Mouse (Mus musculus) liver, adult 2 months (tissue): ENCODE measurements at regions not wholly inside any gene's neighbourhood (a gene's known extent, or its start where the extent isn't known, plus 50 kb on each side); places are given as distances from the start of the nearest gene placed in this dataset.
A peak's percentile ranks its signal among the peaks of the same experiment; 100 is the strongest.

Experiments
- DNase-seq: peaks from one replicate; pipeline ENCODE4 v3.0.0-alpha.2; 2011; ENCODE audit warnings: low read depth, low spot score; ENCODE audit errors: extremely low read depth
- H3K27ac ChIP-seq: fragments of 200-500 bp; replicated peaks from 2 replicates; pipeline ENCODE4 v1.5.1; 2012; ENCODE audit warnings: low read depth, mild to moderate bottlenecking, control low read depth, inconsistent platforms, low read length; ENCODE audit not compliant: insufficient read depth
- H3K27me3 ChIP-seq: fragments of 200-500 bp; 2 replicates; pipeline ENCODE4 v1.6.1; 2012; ENCODE audit warnings: mild to moderate bottlenecking, moderate library complexity, low read length, inconsistent platforms; ENCODE audit not compliant: control insufficient read depth, insufficient read depth
- H3K36me3 ChIP-seq: fragments of 200-500 bp; 2 replicates; pipeline ENCODE4 v1.6.1; 2012; ENCODE audit warnings: low read length, inconsistent platforms; ENCODE audit not compliant: control insufficient read depth, insufficient read depth
- H3K4me1 ChIP-seq: fragments of 200-500 bp; 2 replicates; pipeline ENCODE4 v1.6.1; 2011; ENCODE audit warnings: low read length; ENCODE audit not compliant: control insufficient read depth, insufficient read depth
- H3K4me3 ChIP-seq: fragments of 200-500 bp; 2 replicates; pipeline ENCODE4 v1.5.1; 2011; ENCODE audit warnings: low read depth, mild to moderate bottlenecking, control low read depth, low read length, moderate library complexity; ENCODE audit not compliant: insufficient read depth
- H3K79me2 ChIP-seq: fragments of 200-500 bp; 2 replicates; pipeline ENCODE4 v1.6.1; 2012; ENCODE audit warnings: inconsistent platforms, mild to moderate bottlenecking, low read length, moderate library complexity; ENCODE audit not compliant: control insufficient read depth, insufficient read depth
- H3K9ac ChIP-seq: fragments of 200-500 bp; 2 replicates; pipeline ENCODE4 v1.6.1; 2012; ENCODE audit warnings: low read depth, mild to moderate bottlenecking, control low read depth, inconsistent platforms, low read length
- CTCF ChIP-seq: fragments of 200-500 bp; IDR thresholded peaks from 2 replicates; pipeline ENCODE4 v1.5.1; 2011; ENCODE audit warnings: low read depth, low read length, control low read depth
- POLR2A ChIP-seq: fragments of 200-500 bp; IDR thresholded peaks from 2 replicates; pipeline ENCODE4 v1.6.1; 2011; ENCODE audit warnings: low read length, control low read depth; ENCODE audit not compliant: insufficient read depth; ENCODE audit errors: extremely low read depth
- WGBS: fragments of 180-500 bp; shearing (Covaris S2); methylation state at CpG from one replicate; pipeline ENCODE4 v1.1.7; 2018; 5-methylcytosine and 5-hydroxymethylcytosine counted together

DNA sequence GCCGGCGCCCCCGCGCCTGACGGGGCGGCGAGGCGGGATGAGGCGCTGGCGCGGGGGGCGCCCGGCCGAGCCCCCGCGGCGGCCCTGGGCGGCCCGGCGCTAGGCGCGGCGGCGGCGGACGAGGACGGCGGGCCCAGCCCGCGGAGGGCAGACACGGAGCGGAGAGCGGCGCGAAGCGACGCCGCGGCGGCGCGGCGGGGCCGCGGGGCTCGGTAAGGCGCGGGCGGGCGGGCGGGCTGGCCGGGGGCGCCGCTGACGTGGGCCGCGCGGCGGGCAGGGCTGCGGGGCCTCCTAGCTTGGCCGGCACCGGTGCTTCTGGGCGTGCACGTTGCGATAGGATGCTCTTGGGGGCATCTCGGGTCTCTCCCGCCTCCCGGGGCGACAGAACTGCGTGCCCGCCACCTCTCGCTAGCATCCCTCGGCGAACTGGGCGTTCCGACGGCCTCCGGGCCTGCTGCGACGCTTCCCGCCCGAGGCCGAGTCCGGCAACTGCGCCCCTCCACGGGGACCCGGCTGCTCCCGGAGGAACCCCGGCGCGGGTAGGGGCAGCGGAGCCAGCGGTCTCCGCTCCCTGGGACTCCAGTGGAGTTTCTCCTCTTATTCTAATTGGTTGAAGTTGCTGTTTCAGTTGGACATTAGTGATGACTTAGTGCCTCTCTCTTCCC lies 83.3 kb upstream of the Arhgap32 start:
- Histone ChIP-seq H3K4me3 (peak overlapping the region; percentile 89), H3K79me2 (peaks cover 19% of the 10 kb centered on the region; the same call in 1 of the 2 replicates), H3K4me1 (peaks cover 9% of the 10 kb centered on the region), H3K36me3 (no peaks in the 10 kb centered on the region), H3K9ac (peak overlapping the region; percentile 87), H3K27ac (0 out of 2 replicates have a peak overlapping the region, but pooled peaks have one; percentile 2), H3K27me3 (no peaks in the 10 kb centered on the region)
- no peak for DNase-seq
- WGBS = 11% methylated on average over 94 of the region's 94 CpGs
- TF ChIP-seq CTCF (0 out of 2 replicates have a peak, but pooled peaks have one; percentile 3), POLR2A (no peak)

DNA sequence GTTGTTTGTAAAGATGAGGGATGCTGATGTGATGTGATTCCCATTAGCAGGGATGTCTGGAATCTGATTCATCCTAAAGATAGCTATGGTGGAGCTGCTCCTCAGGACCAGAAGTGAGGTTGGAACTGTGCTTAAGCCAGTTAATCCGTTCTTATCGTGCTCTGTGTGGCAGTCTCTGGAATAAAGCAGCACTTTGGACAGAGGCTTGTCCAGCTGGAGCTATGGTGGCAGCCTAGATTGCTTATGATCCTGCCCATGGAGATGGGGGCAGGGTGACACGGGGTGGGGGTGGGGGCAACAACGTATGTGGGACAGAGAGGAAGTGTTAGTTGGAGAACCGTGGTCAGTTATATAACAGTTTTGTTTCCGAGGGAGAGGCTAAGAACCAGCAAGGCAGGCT lies 82.0 kb upstream of the Arhgap32 start:
- Histone ChIP-seq H3K27ac (no peak overlapping the region), H3K79me2 (peaks cover 26% of the 10 kb centered on the region; the same call in 1 of the 2 replicates), H3K4me3 (no peak overlapping the region), H3K9ac (no peak overlapping the region), H3K27me3 (no peaks in the 10 kb centered on the region), H3K36me3 (no peaks in the 10 kb centered on the region), H3K4me1 (peaks cover 9% of the 10 kb centered on the region)
- WGBS = 50% methylated on average over 6 of the region's 6 CpGs
- TF ChIP-seq POLR2A = no peak
- TF ChIP-seq CTCF = no peak
- no peak for DNase-seq

DNA sequence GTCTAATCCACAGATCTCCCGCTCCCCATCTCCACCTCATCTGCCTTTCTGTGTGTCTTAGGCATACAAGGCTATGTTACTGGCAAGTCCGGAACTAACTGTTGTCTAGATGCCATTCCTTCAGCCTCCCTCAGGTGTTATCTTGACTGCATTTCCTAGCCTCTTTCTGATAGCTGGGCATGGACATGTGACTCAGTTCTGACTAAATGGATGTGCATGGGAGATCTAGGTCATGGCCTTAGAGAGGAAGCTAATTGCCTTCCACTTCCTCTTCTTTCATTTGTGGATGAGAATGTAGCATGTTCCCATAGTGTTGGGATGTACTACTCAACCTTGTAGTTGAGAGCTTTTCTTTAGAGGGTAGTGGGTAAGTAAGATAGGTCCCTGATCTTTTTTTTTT lies 75.9 kb upstream of the Arhgap32 start:
- 82% methylated on average over 2 of the region's 2 CpGs for WGBS

DNA sequence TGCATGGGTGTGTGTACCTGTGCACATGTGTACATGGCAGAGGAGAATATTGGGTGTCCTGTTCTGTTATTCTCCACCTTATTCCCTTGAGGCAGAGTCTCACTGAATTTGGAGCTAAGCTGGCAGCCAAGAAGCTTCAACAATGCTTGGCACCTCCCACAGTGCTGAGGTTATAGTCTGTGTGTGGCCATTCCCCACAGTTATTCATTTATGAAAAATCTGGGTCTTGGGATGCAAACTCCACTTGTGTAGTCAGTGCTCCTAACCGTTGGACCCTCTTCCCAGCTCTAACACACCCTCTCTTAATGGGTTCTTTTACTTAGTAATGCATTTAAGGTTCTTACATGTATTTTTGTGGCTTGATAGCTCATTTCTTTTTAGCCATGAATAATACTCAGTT lies 72.6 kb upstream of the Arhgap32 start:
- WGBS = 46% methylated on average over 1 of the region's 1 CpGs
- no peak for DNase-seq
- H3K4me3 ChIP-seq = no peak overlapping the region

More for the DNA sequence above, 75.9 kb upstream of the Arhgap32 start:
- Histone ChIP-seq H3K79me2 (peaks cover 52% of the 10 kb centered on the region; the same call in 1 of the 2 replicates), H3K4me3 (no peak overlapping the region), H3K27ac (no peak overlapping the region), H3K9ac (no peak overlapping the region), H3K36me3 (no peaks in the 10 kb centered on the region), H3K27me3 (no peaks in the 10 kb centered on the region), H3K4me1 (peaks cover 3% of the 10 kb centered on the region)
- no peak for DNase-seq
- TF ChIP-seq CTCF (no peak), POLR2A (no peak)

DNA sequence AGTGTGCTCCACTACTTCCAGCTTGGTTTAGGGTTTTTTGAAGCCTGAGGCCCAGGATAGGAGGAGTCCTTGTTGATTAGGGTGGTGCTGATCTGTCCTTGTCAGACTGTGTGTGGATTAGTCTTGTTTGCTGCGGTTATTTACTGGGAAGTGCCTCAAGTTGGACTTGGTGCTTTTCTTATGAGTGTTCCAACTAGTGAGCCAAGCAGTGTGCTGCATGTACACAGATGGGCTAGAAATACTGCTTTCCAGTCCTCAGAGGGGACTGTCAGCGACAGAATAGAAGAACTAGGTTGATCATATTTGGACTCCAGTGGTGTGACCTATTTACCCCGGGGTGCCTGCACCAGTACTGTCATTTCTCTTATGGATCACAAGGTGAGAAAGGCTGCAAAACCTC lies 69.1 kb upstream of the Arhgap32 start:
- Histone ChIP-seq H3K36me3 (no peaks in the 10 kb centered on the region), H3K4me3 (no peak overlapping the region), H3K27ac (peak overlapping the region; percentile 73), H3K79me2 (peaks cover 42% of the 10 kb centered on the region; the same call in 1 of the 2 replicates), H3K27me3 (no peaks in the 10 kb centered on the region), H3K9ac (no peak overlapping the region), H3K4me1 (peaks cover 17% of the 10 kb centered on the region)
- no peak for TF ChIP-seq POLR2A
- no peak for TF ChIP-seq CTCF
- peak; percentile 75 for DNase-seq
- 25% methylated on average over 3 of the region's 3 CpGs for whole genome bisulfite sequencing

More for the DNA sequence above, 72.6 kb upstream of the Arhgap32 start:
- Histone ChIP-seq H3K9ac (no peak overlapping the region), H3K27me3 (no peaks in the 10 kb centered on the region), H3K36me3 (no peaks in the 10 kb centered on the region), H3K4me1 (peaks cover 17% of the 10 kb centered on the region), H3K27ac (no peak overlapping the region), H3K79me2 (peaks cover 55% of the 10 kb centered on the region; the same call in 1 of the 2 replicates)
- TF ChIP-seq CTCF = no peak
- TF ChIP-seq POLR2A = no peak

DNA sequence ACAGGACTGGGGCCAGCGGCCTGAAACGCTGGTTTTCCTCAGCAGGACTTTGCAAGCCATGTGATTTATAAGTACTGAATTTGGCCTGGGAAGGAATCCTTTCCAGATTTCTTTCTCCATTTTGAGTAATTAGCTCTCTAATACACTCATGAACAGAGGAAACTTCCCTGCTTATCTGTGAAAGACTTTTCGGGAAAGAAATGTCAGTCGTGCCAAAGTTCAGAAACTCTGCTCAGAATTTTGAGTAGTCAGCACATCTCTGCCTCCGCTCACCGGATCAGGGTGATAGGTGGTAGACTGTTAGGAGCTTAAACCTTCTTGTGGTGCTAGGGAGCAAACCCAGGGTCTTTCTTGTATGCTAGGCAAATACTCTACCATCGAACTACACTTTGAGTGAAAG lies 67.0 kb upstream of the Arhgap32 start:
- TF ChIP-seq POLR2A (no peak), CTCF (no peak)
- Histone ChIP-seq H3K36me3 (no peaks in the 10 kb centered on the region), H3K79me2 (peaks cover 34% of the 10 kb centered on the region; the same call in 1 of the 2 replicates), H3K9ac (no peak overlapping the region), H3K4me1 (peaks cover 17% of the 10 kb centered on the region), H3K27ac (peak overlapping the region; percentile 55), H3K4me3 (no peak overlapping the region), H3K27me3 (no peaks in the 10 kb centered on the region)
- WGBS = 20% methylated on average over 7 of the region's 7 CpGs
- DNase-seq = peak; percentile 83
